Mouse (Mus musculus) bone marrow, adult 2 months (tissue): ENCODE measurements around the gene Ushbp1.

ENCODE experiments used
- CTCF ChIP-seq: fragments of 200-500 bp; IDR thresholded peaks from 2 replicates; pipeline ENCODE4 v1.5.1; 2011; ENCODE audit warnings: low read length, control low read depth; ENCODE audit not compliant: control insufficient read depth, insufficient read depth
- POLR2A ChIP-seq: fragments of 200-500 bp; IDR thresholded peaks from 2 replicates; pipeline ENCODE4 v1.6.1; 2011; ENCODE audit warnings: low read depth, mild to moderate bottlenecking, control low read depth, low read length, borderline replicate concordance; ENCODE audit not compliant: control insufficient read depth

DNA sequence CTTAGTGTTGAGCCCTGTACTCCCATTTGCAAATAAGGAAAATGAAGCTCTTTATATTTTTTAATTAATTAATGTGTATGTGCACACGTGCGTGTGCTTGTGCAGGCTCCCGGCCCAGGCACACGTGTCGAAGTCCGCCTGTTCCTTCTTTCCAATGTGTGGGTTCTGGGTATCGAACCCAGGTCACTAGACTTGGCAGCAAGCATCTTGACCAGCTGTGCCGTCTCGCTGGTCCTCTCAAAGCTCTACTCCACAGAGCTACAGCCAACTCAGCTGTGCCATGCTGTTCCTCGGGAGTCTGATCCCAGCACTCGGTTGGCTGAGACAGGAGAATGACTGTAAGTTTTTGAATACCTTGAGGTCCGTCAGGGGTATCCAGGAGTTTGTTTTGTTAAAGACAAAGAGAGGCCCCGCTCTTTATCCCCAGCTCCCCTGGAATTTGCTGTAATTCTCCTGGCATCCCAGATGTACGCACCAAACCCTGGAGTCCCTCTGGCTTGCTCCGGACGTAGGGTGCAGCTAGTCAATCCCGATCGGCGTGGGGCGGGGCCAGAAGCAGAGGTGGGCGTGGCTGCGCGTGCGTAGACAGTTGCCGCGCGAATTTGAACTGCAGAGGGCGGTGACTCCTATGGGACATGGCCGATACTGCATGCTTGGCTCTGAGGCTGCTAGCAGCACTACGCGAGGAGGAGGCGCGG lies 9.9 kb upstream of the Ushbp1 start, which contains the start of gene Ankle1:
- peak; percentile 58 for TF ChIP-seq CTCF
- TF ChIP-seq POLR2A, result peak; percentile 91
